Mouse (Mus musculus) adrenal gland, postnatal 25 days (tissue): ENCODE results near the gene Ttc26. TPM values are rescaled to one million over a fixed set of nuclear protein-coding genes. Genes with fewer than 3 reads are reported as not detected.

ENCODE experiments used
- DNase-seq: peaks from one replicate; pipeline ENCODE4 v3.0.0; 2021; ENCODE audit warnings: mixed read lengths
- long read RNA-seq: library from polyadenylated mRNA; stranded (forward); transcript quantifications from one replicate; pipeline ENCODE4 v2.0.0, GENCODE M21; 2021
- total RNA-seq: library from RNA; stranded (reverse); gene quantifications from 2 replicates; pipeline ENCODE4 v1.2.3, GENCODE M21; 2021

The Ttc26 gene
- total RNA-seq, result 2.5 and 2.7 TPM in 2 replicates
- long read RNA-seq, full-length matches to known transcripts, result 1 of 3 reads
- long read RNA-seq, partial matches to known transcripts, result 1 of 3 reads
- long read RNA-seq, other reads (novel, unspliced or antisense), result 1 of 3 reads

DNA sequence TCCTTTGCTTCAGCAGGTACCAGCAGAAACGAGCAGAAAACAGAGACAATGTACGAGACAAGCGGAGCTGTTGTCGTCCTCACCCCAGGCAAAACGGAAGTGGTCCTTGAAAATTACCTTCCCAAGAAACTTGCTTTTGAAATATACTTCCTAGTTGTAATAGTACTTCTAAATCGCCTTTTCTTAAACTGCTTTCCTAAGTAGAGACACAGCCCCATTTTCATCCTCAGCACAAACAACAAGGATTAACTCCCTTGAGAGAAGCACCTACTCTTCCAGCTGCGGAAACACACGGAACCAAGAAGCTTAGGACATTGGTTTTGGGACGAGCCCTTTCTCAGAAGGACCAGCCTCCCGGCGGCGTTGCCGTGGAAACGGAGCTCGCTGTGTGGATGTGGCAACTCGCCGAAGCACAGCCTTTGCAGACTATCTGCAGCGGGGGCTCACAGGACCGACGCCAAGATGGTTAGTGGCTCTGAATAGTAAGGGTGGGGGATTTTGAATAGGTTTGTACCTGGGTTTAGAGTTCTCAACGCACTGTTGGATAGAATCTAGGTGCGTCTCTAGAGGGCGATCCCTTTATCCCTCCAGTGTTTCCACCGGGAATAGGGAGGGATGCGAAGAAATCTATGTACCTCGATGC is at the start of gene Ttc26:
Gene Ttc26, plus strand, starts transcription at position 341 of the 643 bp plus-strand sequence.
- DNase-seq, result peak; percentile 85

DNA sequence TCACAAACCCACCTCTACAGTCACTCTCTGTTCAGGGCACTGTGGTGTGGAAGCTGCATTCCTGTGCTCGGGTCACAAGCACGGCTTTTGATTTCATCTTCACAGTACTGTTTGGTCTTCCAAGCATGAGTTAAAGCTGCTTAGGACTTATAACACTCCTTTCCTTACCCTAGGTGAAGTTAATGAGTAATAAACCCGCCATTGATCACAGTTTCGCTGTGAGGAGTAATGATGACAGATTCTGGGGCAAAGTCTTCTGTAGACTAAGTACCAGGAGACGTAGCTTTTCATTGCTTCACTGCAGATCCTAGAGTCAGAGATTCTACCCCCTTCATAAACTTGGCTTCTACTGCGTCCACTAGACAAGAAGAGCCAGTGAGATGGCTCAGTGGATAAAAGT is 46.0 kb upstream of the Ttc26 start:
- DNase-seq, result no peak

DNA sequence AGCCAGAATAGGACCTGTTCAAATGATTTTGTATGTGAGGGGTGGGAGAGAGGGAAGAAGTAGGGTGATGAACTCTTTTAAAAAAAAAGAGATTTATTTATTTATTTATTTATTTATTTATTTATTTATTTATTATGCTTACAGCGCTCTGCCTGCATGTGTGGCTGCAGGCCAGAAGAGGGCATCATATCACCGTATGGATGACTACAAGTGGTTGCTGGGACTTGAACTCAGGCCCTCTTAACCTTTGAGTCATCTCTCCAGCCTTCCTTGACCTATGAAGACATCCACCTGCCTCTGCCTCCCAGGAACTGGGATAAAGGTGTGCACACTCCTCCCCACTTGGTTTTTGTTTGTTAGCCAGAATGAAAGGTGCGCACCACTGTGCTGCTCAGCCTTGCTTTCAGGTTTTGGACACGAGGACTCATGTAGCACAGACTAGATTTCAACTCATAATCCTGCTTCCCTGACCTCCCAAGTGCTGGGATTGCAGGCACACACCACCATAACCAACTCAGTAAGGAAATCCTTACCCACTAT is 44.0 kb upstream of the Ttc26 start:
- DNase-seq, result no peak

DNA sequence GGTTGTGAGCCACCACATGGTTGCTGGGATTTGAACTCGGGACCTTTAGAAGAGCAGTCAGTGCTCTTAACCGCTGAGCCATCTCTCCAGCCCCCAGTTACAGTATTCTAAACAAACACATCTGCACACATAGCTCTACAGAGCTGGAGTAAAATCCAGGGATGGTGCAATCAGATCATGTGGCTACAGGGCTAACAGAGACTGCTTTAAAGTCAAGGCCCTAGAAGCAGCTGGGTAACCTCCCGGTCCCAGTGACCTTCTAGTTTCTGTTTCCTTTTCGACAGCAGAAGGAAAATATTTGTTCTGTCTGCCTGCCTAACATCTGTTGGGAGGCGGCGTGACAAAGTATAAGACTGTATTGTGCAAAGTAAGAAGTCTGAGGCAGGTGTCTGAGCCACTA is 43.3 kb upstream of the Ttc26 start:
- peak; percentile 27 for DNase-seq

DNA sequence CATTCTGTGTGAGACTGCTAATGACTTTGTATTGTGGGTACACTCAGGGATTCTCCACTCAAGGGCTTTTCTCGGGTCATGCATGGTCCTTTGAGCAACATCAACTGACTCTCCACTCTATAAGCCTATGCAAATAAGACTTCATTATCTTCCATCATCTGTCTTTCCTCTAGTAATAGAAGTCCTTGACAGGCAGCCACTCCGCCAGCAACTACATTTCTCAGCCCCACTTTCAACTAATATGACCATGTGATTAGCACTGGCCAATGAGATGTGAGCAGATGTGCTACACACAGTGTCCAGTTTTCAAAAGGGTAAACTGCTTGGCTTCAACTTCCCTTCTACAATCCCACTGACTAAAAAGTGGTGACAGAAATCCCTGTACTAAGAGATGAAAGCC is 42.2 kb upstream of the Ttc26 start:
- DNase-seq, result no peak

DNA sequence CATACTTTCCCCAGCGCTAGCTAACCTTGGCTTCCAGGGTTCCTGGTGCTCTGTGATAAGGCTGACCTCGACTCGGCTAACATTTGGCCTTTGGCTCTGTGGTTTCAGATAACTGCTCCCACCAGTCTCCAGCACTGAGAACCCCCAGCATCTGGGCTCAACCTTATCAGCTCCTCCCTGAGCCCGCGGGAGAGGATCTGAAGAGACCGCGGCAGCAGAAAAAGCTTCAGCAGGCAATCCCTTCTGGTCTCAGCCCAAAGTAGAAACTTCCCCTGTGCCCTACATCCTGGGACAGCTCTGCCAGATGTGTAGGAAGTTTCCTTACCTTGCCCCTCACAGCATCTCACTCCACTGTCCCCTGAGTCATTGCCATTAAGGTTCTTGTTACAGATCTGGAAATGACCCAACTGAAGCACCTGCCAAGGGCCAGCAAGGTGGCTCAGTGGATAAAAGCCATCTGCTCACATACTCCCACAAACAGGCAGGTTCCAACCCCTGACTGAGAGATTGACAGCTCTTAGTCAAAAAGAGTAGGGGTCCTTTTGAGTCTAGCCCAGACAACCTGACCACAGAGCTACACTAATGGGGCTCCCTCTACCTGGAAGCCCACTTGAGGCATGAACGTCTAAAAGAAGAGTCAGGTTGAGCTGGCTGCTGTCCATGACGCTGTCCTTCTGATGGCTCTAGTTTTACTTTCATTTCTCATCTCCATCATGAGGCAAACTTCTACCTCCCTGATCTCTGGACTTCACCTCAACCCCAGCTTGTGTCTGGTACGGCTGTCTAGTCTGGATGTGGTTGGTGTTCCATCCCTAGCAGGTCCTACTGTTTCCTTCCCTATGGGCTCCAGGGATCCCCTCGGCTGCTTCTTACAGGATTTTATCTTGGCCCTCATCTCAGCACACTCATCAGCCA is 39.3 kb upstream of the Ttc26 start:
- DNase-seq, result no peak

DNA sequence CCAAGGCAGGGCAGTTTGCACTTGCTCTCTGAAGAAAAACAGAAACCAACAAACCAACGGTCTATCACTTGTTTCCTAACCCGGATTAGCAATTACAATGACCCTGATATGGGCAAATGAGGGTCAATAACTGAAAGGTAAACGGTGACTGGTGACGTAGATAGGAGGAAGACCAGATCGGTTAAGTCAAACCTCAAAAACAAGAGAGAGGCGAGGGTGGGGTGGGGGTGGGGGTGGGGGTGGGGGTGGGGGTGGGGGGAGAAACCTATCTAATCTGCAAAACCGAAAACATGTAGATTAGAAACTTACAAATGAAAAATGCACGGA is 38.6 kb upstream of the Ttc26 start:
- no peak for DNase-seq

DNA sequence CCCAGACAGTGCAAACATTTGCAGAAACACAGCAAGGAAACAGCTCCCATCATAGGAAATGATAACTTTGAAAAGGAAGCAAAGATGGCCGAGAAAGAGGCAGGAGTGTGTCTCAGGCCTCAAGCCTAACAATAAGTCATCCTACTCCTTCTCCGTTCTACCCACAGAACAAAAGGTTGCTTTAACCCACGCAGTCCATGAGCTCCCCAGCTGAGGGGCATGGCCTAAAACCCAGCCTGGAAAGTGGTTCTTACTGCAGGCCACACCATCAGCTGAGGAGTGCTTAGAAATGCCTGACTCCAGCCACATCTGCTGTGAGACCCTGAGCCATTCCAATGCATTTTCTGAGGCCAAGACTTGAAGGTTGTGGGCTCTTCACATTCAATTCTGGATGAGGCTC is 37.7 kb upstream of the Ttc26 start:
- no peak for DNase-seq

DNA sequence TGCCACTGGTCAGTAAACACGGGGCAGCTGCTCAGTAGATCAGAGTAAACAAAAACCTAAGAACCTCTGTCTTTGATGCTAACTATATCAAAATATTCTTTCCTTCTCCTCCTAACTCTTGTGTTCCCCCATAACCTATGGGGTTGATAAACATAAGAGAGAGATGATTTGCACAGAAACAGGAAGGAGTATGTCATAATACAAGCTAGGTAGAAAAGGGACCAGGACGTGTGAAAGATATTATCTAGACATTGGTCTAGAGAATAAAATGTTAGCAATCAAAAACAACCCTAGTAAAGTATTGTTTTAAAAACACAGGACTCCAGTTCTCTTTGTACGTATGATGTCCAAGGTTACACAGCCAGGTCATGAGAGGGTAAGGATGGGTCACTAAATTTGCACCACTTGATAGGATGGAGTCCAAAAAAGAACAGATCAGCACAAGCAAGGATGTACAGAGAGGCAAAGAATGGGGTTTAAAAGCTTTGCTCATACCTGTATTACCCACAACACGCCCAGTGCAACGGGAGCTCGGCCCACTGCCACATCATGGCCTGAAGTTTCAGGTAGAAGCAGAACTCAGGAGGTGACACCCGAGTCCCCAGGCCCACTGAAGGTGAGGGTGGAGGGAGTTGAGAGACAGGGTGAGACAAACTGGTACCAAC is 37.1 kb upstream of the Ttc26 start:
- no peak for DNase-seq

DNA sequence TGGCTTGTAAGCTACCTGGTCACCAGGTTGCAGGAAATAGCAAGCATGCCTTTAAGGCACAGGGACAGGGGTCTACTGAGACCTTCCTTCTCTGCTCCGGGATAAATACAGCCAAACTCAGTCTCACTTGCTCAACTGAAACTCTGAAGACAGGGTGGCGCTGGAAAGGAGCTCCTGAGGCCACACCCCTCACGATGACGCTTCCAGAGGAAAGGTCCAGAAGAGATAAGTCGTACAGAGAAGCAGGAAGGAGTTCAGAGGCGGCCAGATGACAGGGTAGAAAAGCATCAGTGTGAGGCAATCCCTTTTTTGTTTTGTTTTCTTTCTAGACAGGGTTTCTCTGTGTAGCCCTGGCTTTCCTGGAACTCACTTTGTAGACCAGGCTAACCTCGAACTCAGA is 35.5 kb upstream of the Ttc26 start:
- peak; percentile 62 for DNase-seq

DNA sequence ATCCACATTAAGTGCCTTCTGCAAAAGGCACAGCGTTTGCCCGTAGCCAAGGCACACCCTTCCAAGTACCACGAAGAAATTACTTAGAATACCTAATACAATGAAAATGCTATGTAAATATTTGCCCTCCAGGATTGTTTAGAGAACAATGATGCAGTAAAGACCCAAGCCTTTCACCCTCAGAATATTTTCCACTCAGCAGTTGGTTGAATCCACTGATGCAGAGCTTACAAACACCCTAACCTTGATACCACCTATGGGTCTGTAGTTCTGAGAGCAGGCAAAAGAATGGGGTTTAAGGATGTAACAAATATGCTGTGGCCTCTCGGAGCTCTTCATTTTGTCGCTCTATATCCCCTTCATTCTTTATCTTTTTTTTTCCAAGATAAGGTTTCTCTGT is 33.4 kb upstream of the Ttc26 start:
- no peak for DNase-seq

DNA sequence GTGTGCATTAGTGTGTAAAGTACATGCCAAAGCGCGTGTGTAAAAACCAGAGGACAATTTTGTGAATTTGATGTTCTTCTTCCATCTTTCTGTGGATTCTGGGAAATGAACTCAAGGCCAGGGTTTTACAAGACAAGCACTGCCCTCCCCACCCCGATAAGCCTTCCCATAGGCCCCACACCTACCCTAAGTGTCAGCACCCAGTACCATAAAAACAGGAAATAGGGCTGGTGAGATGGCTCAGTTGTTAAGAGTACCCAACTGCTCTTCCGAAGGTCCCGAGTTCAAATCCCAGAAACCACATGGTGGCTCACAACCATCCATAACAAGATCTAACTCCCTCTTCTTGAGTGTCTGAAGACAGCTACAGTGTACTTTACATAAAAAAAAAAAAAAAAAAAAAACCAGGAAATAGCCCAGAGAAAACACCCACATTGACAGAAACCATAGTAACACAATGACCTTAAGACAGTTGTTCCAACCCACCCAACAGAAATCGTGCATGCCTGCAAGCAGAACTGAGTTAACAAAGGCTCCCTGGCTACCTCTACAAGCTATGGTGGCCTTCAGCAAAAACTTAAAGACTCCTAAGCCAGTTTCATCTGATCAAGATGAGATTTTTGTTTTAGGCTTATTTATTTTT is 32.3 kb upstream of the Ttc26 start:
- DNase-seq, result no peak

DNA sequence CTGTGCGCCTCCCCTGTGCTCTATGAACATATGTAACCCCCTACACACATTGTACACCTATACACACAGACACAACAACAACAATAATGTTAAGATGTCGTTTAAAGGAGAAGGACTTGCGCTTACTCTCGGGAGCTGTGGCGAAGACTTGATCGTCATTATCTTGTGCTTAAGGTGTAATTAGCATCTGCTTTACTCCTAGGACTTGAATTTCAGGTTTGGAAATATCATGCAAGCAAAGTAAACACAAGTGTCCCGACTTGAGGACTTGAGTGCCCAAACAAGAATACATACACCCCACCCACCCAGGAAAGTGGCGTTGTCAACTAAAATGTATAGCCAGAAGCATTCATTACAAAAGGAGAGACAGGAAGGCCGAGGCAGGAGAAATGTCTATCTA is 31.5 kb upstream of the Ttc26 start:
- no peak for DNase-seq

DNA sequence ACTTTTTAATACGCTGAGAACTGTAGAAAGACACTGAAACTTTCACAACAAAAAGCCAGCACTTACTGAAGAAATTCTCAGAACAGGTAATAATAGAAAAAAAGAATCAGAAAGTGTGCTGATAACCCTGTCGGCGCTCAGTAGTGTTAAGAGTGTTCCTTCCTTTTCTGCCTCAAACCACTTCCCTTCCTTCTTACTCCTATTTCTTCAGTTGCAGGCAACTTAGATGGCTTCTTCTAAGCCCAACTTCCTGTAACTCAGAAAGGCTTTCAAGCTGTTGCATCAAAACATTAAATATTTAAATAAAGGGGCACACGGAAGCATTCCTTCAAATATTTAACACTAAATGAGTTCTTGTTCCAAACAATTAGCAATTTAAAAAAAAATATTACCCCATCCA is 29.3 kb upstream of the Ttc26 start:
- DNase-seq, result no peak

DNA sequence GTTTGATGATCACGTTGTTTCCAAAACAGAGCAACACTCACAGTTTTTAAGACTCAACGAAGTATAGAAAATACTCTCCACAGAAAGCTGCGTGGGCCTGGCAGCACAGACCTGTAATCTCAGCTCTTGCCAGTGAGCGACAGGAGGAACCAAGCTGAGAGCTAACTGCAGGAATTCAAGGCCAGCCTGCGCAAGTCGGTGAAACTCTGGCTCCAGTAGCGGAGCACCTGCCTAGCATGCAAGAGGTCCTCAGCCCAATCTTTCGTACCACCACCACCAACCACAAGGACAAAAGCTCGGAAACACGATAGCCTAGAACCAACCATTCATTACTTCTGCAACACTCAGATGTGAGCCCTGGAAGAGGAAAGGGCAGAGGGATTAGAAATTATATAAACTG is 28.8 kb upstream of the Ttc26 start:
- peak; percentile 36 for DNase-seq

DNA sequence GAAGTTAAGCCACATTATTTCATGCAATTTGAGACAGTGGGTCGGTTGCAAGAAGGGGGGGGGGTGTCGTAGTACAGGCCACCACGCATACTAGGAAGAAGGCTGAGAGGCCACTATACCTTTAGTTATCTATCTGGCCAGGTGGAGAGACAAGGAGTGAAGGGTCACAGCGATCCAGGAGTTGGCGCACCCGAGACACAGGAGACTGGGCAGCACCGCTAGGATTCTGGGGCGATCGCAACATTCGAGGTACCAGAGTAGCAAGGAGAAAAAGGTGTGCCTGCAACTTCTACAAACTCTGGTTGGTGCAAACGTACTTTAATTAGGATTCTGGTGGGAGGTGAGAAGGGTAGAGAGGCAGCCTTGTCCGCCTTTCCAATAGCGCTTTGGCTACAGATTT is 28.1 kb upstream of the Ttc26 start:
- DNase-seq, result no peak

DNA sequence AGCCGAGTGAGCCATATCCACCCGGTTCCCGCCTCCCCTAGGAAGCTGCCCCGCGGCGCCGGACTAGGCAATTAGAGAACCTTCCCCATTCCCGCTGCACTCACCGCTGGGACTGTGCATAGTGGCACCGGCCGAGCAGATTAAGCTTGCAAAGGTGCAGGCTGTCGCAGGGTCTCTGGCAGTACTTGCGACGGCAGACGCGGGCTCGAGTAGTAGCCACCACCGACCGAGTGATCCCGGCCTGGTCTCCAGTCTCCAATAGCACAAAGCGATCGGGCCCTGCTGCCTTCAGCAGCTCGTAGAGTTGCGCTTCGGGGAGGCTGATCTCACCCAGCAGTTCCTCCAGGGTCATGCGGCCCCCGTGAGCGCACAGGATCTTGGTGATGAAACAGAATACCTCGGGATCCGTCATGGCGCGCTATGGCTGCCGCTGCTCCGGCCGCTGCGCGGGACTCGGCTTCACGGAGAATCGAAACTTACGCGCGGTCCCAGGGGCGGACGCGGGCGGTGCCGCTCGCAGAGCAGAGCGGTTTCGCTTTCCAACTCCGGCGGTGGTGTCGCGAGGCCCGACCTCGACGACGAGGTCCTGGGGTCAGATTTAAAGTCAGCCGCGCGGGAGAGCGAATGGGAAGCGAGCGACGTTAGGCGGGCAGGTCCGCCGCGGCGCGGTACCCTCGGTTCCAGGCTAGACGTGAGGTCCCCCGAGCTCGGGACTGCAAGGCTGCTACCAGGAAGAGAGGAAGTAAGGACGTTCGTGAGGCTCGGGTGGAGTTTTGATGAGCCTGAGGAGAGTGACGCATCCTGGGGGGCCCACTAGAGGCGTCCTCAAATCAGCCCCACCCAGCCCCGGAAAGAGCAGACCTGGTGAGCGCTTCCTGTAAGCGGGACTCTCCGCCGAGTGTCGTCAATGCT is 27.2 kb upstream of the Ttc26 start, which contains the start of gene Zc3hav1:
Gene Zc3hav1, minus strand, starts transcription at position 793 of the 912 bp plus-strand sequence.
- peak; percentile 80 for DNase-seq

DNA sequence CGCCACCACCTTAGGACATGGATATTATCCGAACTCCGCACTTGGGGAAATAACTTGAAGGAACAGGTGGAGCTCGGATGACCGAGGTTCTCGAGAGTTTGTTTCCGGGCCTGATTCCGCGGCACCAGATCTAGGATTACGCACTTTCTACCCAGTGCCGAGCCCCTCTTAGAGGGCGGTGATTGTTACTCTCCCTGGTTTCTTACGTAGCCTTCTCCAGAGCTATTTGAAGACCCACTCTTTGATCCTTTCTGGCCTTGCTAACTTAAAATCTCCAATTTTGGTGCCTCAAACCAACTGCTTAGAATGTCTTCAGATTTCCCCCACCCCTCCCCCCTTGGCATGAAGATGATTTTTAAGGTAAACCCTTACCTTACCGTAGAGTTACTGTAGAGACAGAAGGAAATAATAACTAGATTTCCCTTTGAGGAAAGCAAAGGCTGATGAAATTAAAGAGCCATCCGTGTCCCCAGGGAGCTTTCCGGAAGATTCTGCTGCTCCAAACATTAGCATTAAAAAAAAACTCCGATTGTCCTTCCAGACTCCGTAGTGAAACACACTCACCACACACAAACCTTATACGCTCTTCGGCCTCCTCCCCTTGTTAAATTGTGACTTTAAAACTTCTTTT is 26.4 kb upstream of the Ttc26 start:
- DNase-seq, result no peak

DNA sequence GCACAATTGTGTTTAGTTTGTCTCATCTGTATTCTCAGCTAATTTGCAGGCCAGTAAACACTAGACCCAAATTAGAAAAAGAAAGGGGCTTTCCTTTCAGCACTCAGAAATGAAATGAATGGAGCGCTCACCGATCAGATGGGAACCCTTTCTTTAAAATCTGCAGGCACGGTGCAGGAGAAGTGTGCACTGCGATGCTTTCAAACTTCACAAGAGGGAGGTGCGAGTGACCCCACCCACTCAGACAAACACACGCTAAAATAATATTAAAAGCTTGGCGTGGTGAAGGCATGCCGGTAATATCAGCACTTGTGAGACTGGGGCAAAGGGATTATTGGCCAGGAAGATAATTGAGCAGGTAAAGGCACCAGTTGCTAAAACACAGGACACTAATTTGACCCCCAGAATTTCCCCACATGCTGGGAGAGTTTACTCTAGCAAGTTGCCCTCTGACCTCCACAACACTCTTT is 25.9 kb upstream of the Ttc26 start:
- no peak for DNase-seq

DNA sequence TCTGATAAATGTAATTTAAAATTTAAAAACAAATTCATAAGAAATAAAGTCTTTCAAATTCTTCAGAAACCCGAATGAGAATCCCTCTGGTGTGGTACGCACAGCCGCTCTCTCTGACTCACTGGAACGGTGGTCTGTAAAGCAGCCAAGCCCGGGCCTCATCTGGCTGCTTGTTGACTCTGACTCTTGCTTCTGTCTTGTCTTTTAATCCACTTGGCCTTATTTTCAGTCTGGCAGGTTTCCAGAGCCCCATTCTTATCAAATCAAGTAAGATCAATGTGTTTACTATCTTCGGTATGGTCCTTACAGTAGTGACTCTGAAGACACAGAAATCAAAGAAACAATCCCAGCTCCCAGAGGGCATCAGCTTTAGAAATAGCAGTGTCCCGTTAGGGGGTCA is 25.4 kb upstream of the Ttc26 start:
- peak; percentile 27 for DNase-seq
